Mouse (Mus musculus): ENCODE results near the gene Emc8. TPM values are rescaled to one million over a fixed set of nuclear protein-coding genes. Genes with fewer than 3 reads are reported as not detected.
"Not testable (repeated sequence)": the region's sequence is repeated elsewhere in the genome, so short reads cannot be mapped to it uniquely, and the experiment has no call there.

Gene Emc8
- polyA plus RNA-seq, 1 experiment = 122 TPM

DNA sequence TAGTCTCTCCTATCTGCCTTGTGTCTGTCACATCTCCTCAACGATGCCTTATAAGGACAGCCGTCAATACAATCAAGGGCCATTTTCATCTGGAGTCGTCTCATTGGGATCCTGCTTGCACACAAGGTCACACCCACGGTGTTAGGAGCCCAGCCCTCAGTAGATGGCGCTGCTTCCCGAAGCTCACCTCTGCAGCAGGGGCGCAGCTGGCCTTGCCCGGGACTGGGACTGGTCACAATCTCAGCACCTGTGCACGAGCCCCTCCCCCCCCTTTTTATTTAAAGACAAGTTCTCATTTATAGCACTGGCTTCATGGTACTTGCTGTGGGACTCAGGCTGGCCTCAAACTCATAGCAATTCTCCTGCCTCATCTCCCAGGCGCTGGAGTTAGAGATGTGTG lies 15.2 kb upstream of the Emc8 start:
- Histone ChIP-seq H3K4me2 (ENCODE audit: low read depth) (no peak overlapping the region), H3K27me3 (ENCODE audit: control insufficient read depth, insufficient read depth, insufficient read length) (peaks cover 24% of the 10 kb centered on the region), H3K4me3 (no peak overlapping the region), H3K36me3 (ENCODE audit: control insufficient read depth, insufficient read depth) (no peaks in the 10 kb centered on the region), H3K79me2 (ENCODE audit: control insufficient read depth, insufficient read depth) (no peaks in the 10 kb centered on the region), H3ac (ENCODE audit: control insufficient read depth, insufficient read length) (no peak overlapping the region)
- TF ChIP-seq E2F4 (IDR thresholded peaks at IDR 0.05; ENCODE audit: insufficient read depth) (no peak), TCF12 (IDR thresholded peaks at IDR 0.05; ENCODE audit: insufficient read depth, poor library complexity, severe bottlenecking) (no peak), MYOG (IDR thresholded peaks at IDR 0.05; ENCODE audit: control insufficient read depth in 1 of 3, insufficient read depth in 1 of 3, insufficient read length in 2 of 3, low read depth in 2 of 3) (peak in 2 of 3 experiments; percentile 15 to 18), MYOD1 (IDR thresholded peaks at IDR 0.05; ENCODE audit: control insufficient read depth in 1 of 3, insufficient read length in 2 of 3, low read depth in 2 of 3) (peak in 1 of 3 experiments; percentile 51), TCF3 (IDR thresholded peaks at IDR 0.05; ENCODE audit: insufficient read length, low read depth) (no peak), USF1 (IDR thresholded peaks at IDR 0.05; ENCODE audit: low read depth) (no peak), POLR2AphosphoS2 (IDR thresholded peaks at IDR 0.05; ENCODE audit: insufficient read length, low read depth) (no peak)

DNA sequence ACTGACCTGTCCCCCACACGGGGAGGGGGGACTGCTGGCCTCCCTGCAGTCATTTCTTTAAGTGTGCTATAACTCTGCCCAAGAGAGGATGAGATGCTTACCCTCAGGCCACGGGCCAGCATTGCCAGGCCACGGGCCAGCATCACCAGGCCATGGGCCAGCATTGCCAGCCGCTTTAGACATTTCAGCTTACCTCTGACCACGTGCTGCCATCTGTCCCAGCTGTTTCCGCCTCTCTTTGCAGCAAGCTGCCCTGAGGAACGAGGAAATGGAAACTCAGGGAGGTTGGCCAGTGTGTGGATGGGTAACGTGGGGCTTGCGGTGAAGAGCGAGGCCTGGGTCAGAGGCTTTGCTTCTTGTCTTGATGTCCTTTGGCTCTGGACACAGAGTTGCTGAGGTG lies 12.7 kb upstream of the Emc8 start:
- H3K4me2 ChIP-seq (ENCODE audit: low read depth) = no peak overlapping the region
- H3K4me3 ChIP-seq = no peak overlapping the region
- no peak overlapping the region for H3ac ChIP-seq (ENCODE audit: control insufficient read depth, insufficient read length)
- H3K79me2 ChIP-seq (ENCODE audit: control insufficient read depth, insufficient read depth) = no peaks in the 10 kb centered on the region
- no peaks in the 10 kb centered on the region for H3K36me3 ChIP-seq (ENCODE audit: control insufficient read depth, insufficient read depth)
- H3K27me3 ChIP-seq (ENCODE audit: control insufficient read depth, insufficient read depth, insufficient read length) = peaks cover 1% of the 10 kb centered on the region
- TF ChIP-seq MYOG (IDR thresholded peaks at IDR 0.05; ENCODE audit: control insufficient read depth in 1 of 3, insufficient read depth in 1 of 3, insufficient read length in 2 of 3, low read depth in 2 of 3) = no peak
- TF ChIP-seq TCF3 (IDR thresholded peaks at IDR 0.05; ENCODE audit: insufficient read length, low read depth) = no peak
- no peak for TF ChIP-seq CEBPB (IDR thresholded peaks at IDR 0.05; ENCODE audit: insufficient read depth, poor library complexity, severe bottlenecking)
- no peak for TF ChIP-seq USF1 (IDR thresholded peaks at IDR 0.05; ENCODE audit: low read depth)
- TF ChIP-seq REST (IDR thresholded peaks at IDR 0.05; ENCODE audit: insufficient read depth, insufficient read length) = no peak

DNA sequence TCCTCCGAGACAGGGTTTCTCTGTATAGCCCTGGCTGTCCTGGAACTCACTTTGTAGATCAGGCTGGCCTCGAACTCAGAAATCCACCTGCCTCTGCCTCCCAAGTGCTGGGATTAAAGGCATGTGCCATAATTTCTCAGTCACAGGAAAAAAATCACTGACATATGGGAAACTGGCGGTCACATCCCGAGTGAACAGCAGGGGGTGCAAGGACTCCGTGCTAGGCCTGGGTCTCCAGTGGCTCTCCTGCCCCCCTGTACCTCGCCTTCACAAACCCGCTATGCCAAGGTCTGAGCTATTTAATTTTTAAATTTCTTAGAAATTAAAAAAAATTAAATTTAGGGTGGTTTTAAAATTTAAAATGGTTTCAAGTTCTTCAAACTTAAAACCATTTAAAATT lies 12.0 kb upstream of the Emc8 start:
- H3K27me3 ChIP-seq (ENCODE audit: control insufficient read depth, insufficient read depth, insufficient read length); H3K36me3 ChIP-seq (ENCODE audit: control insufficient read depth, insufficient read depth): not testable (repeated sequence)

DNA sequence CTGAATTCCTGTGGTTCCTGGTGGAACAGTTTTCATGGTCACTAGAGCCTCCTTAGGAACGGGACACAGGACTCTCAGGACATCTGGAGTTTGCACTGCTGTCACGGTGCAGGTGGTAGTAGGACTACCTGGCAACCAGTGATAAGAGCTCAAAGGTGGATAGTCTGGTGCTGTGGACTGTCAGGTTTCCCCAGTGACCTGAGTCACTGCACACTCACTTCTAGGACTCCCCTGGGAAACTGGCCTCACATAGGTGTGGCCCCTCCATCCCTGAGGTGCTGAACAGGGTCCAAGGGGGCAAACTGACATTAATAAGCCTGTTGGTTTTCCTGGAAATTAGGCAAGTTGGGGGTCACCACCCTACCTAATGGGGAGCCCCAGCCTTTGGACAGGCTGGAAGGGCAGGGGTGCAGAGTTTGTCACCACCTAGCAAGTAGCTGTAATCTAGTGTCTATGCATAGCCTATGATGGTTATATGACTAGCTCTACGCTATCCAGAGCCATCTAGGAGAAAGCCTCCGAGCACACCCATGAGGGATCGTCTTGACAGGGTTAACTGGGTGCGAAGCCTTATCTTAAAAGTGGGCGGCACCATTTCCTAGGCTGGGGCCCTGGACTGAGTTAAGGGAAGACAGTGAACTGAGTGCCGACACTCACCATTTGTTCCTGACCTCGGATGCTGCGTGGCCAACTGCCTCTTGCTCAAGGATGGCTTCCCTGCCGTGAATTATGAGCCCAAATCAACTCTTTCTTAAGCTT lies 11.4 kb upstream of the Emc8 start:
- no peaks in the 10 kb centered on the region for H3K27me3 ChIP-seq (ENCODE audit: control insufficient read depth, insufficient read depth, insufficient read length)
- no peaks in the 10 kb centered on the region for H3K36me3 ChIP-seq (ENCODE audit: control insufficient read depth, insufficient read depth)
- no peak overlapping the region for H3ac ChIP-seq (ENCODE audit: control insufficient read depth, insufficient read length)
- no peak overlapping the region for H3K4me3 ChIP-seq
- TF ChIP-seq POLR2A (IDR thresholded peaks at IDR 0.05; ENCODE audit: insufficient read length, low read depth) (no peak), CEBPB (IDR thresholded peaks at IDR 0.05; ENCODE audit: insufficient read depth, poor library complexity, severe bottlenecking) (no peak), MYOG (IDR thresholded peaks at IDR 0.05; ENCODE audit: control insufficient read depth in 1 of 3, insufficient read depth in 1 of 3, insufficient read length in 2 of 3, low read depth in 2 of 3) (no peak), TCF3 (IDR thresholded peaks at IDR 0.05; ENCODE audit: insufficient read length, low read depth) (no peak), REST (IDR thresholded peaks at IDR 0.05; ENCODE audit: insufficient read depth, insufficient read length) (no peak), SRF (IDR thresholded peaks at IDR 0.05; ENCODE audit: control insufficient read depth, insufficient read length, low read depth) (no peak), MYOD1 (IDR thresholded peaks at IDR 0.05; ENCODE audit: control insufficient read depth in 1 of 3, insufficient read length in 2 of 3, low read depth in 2 of 3) (no peak), POLR2AphosphoS2 (IDR thresholded peaks at IDR 0.05; ENCODE audit: insufficient read length, low read depth) (no peak), MAX (IDR thresholded peaks at IDR 0.05; ENCODE audit: low read depth) (no peak), E2F4 (IDR thresholded peaks at IDR 0.05; ENCODE audit: insufficient read depth) (no peak), TCF12 (IDR thresholded peaks at IDR 0.05; ENCODE audit: insufficient read depth, poor library complexity, severe bottlenecking) (no peak), USF1 (IDR thresholded peaks at IDR 0.05; ENCODE audit: low read depth) (no peak)
- H3K79me2 ChIP-seq (ENCODE audit: control insufficient read depth, insufficient read depth) = no peaks in the 10 kb centered on the region
- H3K4me2 ChIP-seq (ENCODE audit: low read depth) = no peak overlapping the region

More for the DNA sequence above, 12.0 kb upstream of the Emc8 start:
- not testable (repeated sequence) for H3K79me2 ChIP-seq (ENCODE audit: control insufficient read depth, insufficient read depth); H3K4me2 ChIP-seq (ENCODE audit: low read depth); H3K4me3 ChIP-seq; H3ac ChIP-seq (ENCODE audit: control insufficient read depth, insufficient read length)

DNA sequence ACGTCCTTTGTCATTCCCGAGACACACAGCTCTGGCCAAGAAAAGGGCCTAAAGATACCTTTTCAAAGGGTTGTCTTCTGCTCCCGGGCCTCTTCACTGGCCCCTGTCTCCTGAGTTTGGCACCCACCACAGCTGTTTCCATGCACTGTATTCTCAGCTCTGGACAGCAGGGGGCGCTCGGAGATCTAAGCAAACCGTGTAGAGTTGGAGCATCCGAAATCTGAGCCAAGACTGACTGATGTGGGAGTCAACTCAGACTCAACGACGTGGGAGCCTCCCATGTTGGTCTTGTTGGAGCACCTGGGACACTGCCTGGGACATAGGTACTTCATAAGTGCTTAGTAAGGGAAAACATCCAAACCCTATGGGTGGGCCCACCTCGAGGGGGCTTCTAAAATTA lies 10.1 kb upstream of the Emc8 start:
- H3K27me3 ChIP-seq (ENCODE audit: control insufficient read depth, insufficient read depth, insufficient read length) = no peaks in the 10 kb centered on the region
- H3K4me2 ChIP-seq (ENCODE audit: low read depth) = no peak overlapping the region
- H3K36me3 ChIP-seq (ENCODE audit: control insufficient read depth, insufficient read depth) = peaks cover 6% of the 10 kb centered on the region
- no peaks in the 10 kb centered on the region for H3K79me2 ChIP-seq (ENCODE audit: control insufficient read depth, insufficient read depth)
- TF ChIP-seq E2F4 (IDR thresholded peaks at IDR 0.05; ENCODE audit: insufficient read depth) (no peak), TCF12 (IDR thresholded peaks at IDR 0.05; ENCODE audit: insufficient read depth, poor library complexity, severe bottlenecking) (no peak), TCF3 (IDR thresholded peaks at IDR 0.05; ENCODE audit: insufficient read length, low read depth) (no peak), POLR2AphosphoS2 (IDR thresholded peaks at IDR 0.05; ENCODE audit: insufficient read length, low read depth) (no peak), MYOD1 (IDR thresholded peaks at IDR 0.05; ENCODE audit: control insufficient read depth in 1 of 3, insufficient read length in 2 of 3, low read depth in 2 of 3) (no peak), CEBPB (IDR thresholded peaks at IDR 0.05; ENCODE audit: insufficient read depth, poor library complexity, severe bottlenecking) (no peak), MAX (IDR thresholded peaks at IDR 0.05; ENCODE audit: low read depth) (no peak), POLR2A (IDR thresholded peaks at IDR 0.05; ENCODE audit: insufficient read length, low read depth) (no peak), REST (IDR thresholded peaks at IDR 0.05; ENCODE audit: insufficient read depth, insufficient read length) (no peak), USF1 (IDR thresholded peaks at IDR 0.05; ENCODE audit: low read depth) (no peak), MYOG (IDR thresholded peaks at IDR 0.05; ENCODE audit: control insufficient read depth in 1 of 3, insufficient read depth in 1 of 3, insufficient read length in 2 of 3, low read depth in 2 of 3) (no peak), SRF (IDR thresholded peaks at IDR 0.05; ENCODE audit: control insufficient read depth, insufficient read length, low read depth) (no peak)
- no peak overlapping the region for H3ac ChIP-seq (ENCODE audit: control insufficient read depth, insufficient read length)
- no peak overlapping the region for H3K4me3 ChIP-seq
